Mouse (Mus musculus) monocyte, adult 5-6 weeks (primary cell): ENCODE data around the gene Abcg5. TPM values are rescaled to one million over a fixed set of nuclear protein-coding genes. Genes with fewer than 3 reads are reported as not detected.

ENCODE experiments used
- ATAC-seq: fragments of 153-309, 156-312 bp; replicated peaks from 2 replicates; pipeline ENCODE4 v1.8.0; 2017; ENCODE audit warnings: mild to moderate bottlenecking; ENCODE audit not compliant: low TSS enrichment, insufficient number of reproducible peaks, severe bottlenecking, poor library complexity, low FRiP score
- total RNA-seq: library from RNA; stranded (forward); fragments of 200-1000, 200-491, 200-594 nt; gene quantifications from 3 replicates; pipeline ENCODE4 v1.2.3, GENCODE M21; 2017

Gene Abcg5
- total RNA-seq, 1 experiment from 2014 or later, result not detected

- no peak for ATAC-seq
Observed at GRCm38 (mm10) chr17:84689316-84689715, 6.5 kb upstream of the Abcg5 start.

GRCm38 (mm10) chr17:84688834-84689233 lies 6.0 kb upstream of the Abcg5 start:
- ATAC-seq, result no peak

- no peak for ATAC-seq
Observed at GRCm38 (mm10) chr17:84687994-84688393, 5.2 kb upstream of the Abcg5 start.

GRCm38 (mm10) chr17:84685286-84685685 lies 2.5 kb upstream of the Abcg5 start:
- no peak for ATAC-seq

GRCm38 (mm10) chr17:84684284-84684683 lies 1.5 kb upstream of the Abcg5 start:
- ATAC-seq, result no peak

GRCm38 (mm10) chr17:84681670-84682069 lies 1.1 kb downstream of the Abcg5 start:
- ATAC-seq, result no peak

GRCm38 (mm10) chr17:84677595-84677994 lies 5.2 kb downstream of the Abcg5 start:
- no peak for ATAC-seq

- ATAC-seq, result no peak; the same call in 1 of the 2 replicates
Observed at GRCm38 (mm10) chr17:84675951-84676366, 6.9 kb downstream of the Abcg5 start, which contains the start of gene Abcg8. Gene Abcg8 (plus strand): TSS chr17:84676302.

GRCm38 (mm10) chr17:84675204-84675603 lies 7.6 kb downstream of the Abcg5 start:
- ATAC-seq, result no peak

GRCm38 (mm10) chr17:84674048-84674447 lies 8.8 kb downstream of the Abcg5 start:
- ATAC-seq, result no peak

GRCm38 (mm10) chr17:84672376-84673369 lies 10.1 kb downstream of the Abcg5 start:
- no peak for ATAC-seq

- ATAC-seq, result no peak
Observed at GRCm38 (mm10) chr17:84667848-84668247, 15.0 kb downstream of the Abcg5 start.

- ATAC-seq, result no peak
Observed at GRCm38 (mm10) chr17:84665691-84666090, 17.1 kb downstream of the Abcg5 start.

- no peak for ATAC-seq
Observed at GRCm38 (mm10) chr17:84665053-84665452, 17.8 kb downstream of the Abcg5 start.

GRCm38 (mm10) chr17:84658951-84659350 lies 23.9 kb downstream of the Abcg5 start:
- ATAC-seq, result no peak

- no peak for ATAC-seq
Observed at GRCm38 (mm10) chr17:84658195-84658594, 24.6 kb downstream of the Abcg5 start.

- ATAC-seq, result no peak
Observed at GRCm38 (mm10) chr17:84657782-84658181, 25.0 kb downstream of the Abcg5 start.

- no peak for ATAC-seq
Observed at GRCm38 (mm10) chr17:84657422-84657732, 25.4 kb downstream of the Abcg5 start.

- no peak for ATAC-seq
Observed at GRCm38 (mm10) chr17:84656653-84657421, 26.0 kb downstream of the Abcg5 start.

GRCm38 (mm10) chr17:84656205-84656604 lies 26.6 kb downstream of the Abcg5 start:
- no peak for ATAC-seq
